Comparison of ENCODE assay signal across 17 mouse cellular contexts in the genomic region with DNA sequence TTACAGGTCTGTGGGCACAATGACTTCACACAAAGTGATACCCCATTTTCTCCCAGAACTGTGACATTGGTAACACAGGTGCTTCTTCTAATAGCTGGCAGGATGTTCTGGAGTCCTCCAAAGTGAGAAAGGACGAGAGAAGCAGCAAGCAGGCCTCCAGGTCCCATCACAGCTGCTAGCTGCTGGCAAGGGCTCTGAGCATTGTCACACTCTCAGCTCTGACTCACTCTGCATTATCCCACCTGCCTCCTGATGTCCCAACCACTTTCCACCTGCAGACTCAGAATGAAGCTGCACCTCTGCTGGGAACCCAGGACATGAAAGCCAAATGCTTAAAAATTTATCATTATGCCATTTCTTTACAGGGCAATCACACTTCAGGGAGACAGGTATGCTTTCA.
DNase-seq lines count a peak whose midpoint lies in the region; ATAC-seq and TF ChIP-seq lines count a peak whose summit lies in the region.
"Had no signal": no experiment of that assay in that cellular context is flagged by ENCODE, and none has a peak within 500 bp of the region (broad histone marks: within the 10 kb centered on the region; RNA-seq: fewer than 3 reads in every experiment).

No protein-coding gene starts in this region.

- no peaks in the 10 kb centered on the region for H3K27me3 ChIP-seq in kidney, adult 2 months (replicated peaks; ENCODE audit: control insufficient read depth, insufficient read depth, low read length)
- H3K27me3 ChIP-seq: CH12.LX, Patski had no signal

- no peak for TF ChIP-seq CTCF in layer of hippocampus, adult 2 months (conservative IDR thresholded peaks at IDR 0.05)
- no peak for TF ChIP-seq CTCF in kidney, adult 2 months (conservative IDR thresholded peaks at IDR 0.05; ENCODE audit: insufficient read depth, insufficient read length, low read depth, low read length)

- DNase-seq in frontal cortex, postnatal 10 days (ENCODE audit: low spot score in 2 of 2) = no peak
- peak; percentile 79 for DNase-seq in heart, adult 11 months
- no peak for DNase-seq in heart, postnatal 25 days (ENCODE audit: low spot score)
- no peak for DNase-seq in layer of hippocampus, adult 2 months (ENCODE audit: low spot score in 2 of 2)
- DNase-seq in layer of hippocampus, postnatal 25 days (ENCODE audit: extremely low spot score in 1 of 2, low spot score in 1 of 2) = no peak
- peak; percentile 67 for DNase-seq in brain, adult 2 months (ENCODE audit: low read depth, low spot score)
- no peak for DNase-seq in kidney, adult 2 months
- DNase-seq: B cell, adult 2 months; cerebellum, adult 11 months; cerebellum, adult 11-12 months; cerebellum, adult 18-20 months had no signal

- intact Hi-C loops in heart, postnatal 25 days (cut with DNase I) = loop anchor here (5.0 kb wide), 1 partner anchor 208 kb away; no protein-coding TSS in a partner anchor

- ATAC-seq in frontal cortex, adult (ENCODE audit: low TSS enrichment) = peak; percentile 42
- ATAC-seq: activated CD4-positive, CD25-positive, alpha-beta regulatory T cell, adult 4 months; CD4-positive, CD25-positive, alpha-beta regulatory T cell, adult 4 months; Patski had no signal

- H3K36me3 ChIP-seq in kidney, adult 2 months (ENCODE audit: control insufficient read depth, insufficient read depth, low read length) = no peaks in the 10 kb centered on the region
- H3K36me3 ChIP-seq: G1E had no signal

- H3K4me3 ChIP-seq in layer of hippocampus, adult 2 months = no peak overlapping the region
- no peak overlapping the region for H3K4me3 ChIP-seq in kidney, adult 2 months (ENCODE audit: insufficient read depth, low read depth, low read length)

- 69% methylated on average over 1 of the region's 1 CpGs for WGBS in kidney, adult 2 months

- H3K4me1 ChIP-seq in kidney, adult 2 months (ENCODE audit: control insufficient read depth, insufficient read depth, low read length) = peaks cover 7% of the 10 kb centered on the region; the same call in 1 of the 2 replicates

- peak overlapping the region; percentile 43; the same call in 1 of the 2 replicates for H3K27ac ChIP-seq in layer of hippocampus, adult 2 months
- H3K27ac ChIP-seq in kidney, adult 2 months (ENCODE audit: insufficient read depth, low read depth, low read length) = no peak overlapping the region

- TF ChIP-seq POLR2A in kidney, adult 2 months (IDR thresholded peaks at IDR 0.05; ENCODE audit: low read depth, low read length) = no peak

Comparison
In these comparisons a context has a peak if more than half of its experiments do, and no peak if none do; other contexts are left out.
1. DNase-seq: peak in heart, adult 11 months (single experiment) and brain, adult 2 months (single experiment); none in frontal cortex, postnatal 10 days (0 of 2), heart, postnatal 25 days (single experiment), layer of hippocampus, adult 2 months (0 of 2), layer of hippocampus, postnatal 25 days (0 of 2) and kidney, adult 2 months (single experiment).